In genomic region chr17:29263417-29263816, GRCm38 (mm10) we compare ENCODE assay signal across 8 mouse cellular contexts. TPM values are rescaled to one million over a fixed set of nuclear protein-coding genes. Genes with fewer than 3 reads are reported as not detected.
DNase-seq lines count a peak whose midpoint lies in the region; ATAC-seq and TF ChIP-seq lines count a peak whose summit lies in the region.

No protein-coding gene starts in this region.

- H3K27me3 ChIP-seq in heart, embryonic 12.5 days (replicated peaks), result no peaks in the 10 kb centered on the region
- no peaks in the 10 kb centered on the region for H3K27me3 ChIP-seq in E14TG2a.4 (ENCODE audit: insufficient read depth, low read length)
- H3K27me3 ChIP-seq in forebrain, embryonic 16.5 days (replicated peaks; ENCODE audit: control insufficient read depth, insufficient read depth, low read length), result no peaks in the 10 kb centered on the region

- H3K27ac ChIP-seq in heart, embryonic 12.5 days (ENCODE audit: poor library complexity, severe bottlenecking), result peak overlapping the region; percentile 98
- peak overlapping the region; percentile 99 for H3K27ac ChIP-seq in forebrain, embryonic 16.5 days (ENCODE audit: low read length)
- peak overlapping the region; percentile 94 for H3K27ac ChIP-seq in macrophage

- intact Hi-C loops in left cerebral cortex, postnatal 10 days (cut with DNase I), result loop anchor here (10.0 kb wide), 1 partner anchor 81 kb away; the partner anchor contains the start of gene Mtch1

- ATAC-seq in heart, embryonic 12.5 days (ENCODE audit: insufficient number of reproducible peaks, low FRiP score), result 0 out of 2 replicates have a peak, but pooled peaks have one; percentile 3
- 0 out of 2 replicates have a peak, but pooled peaks have one; percentile 3 for ATAC-seq in forebrain, embryonic 16.5 days

- peak overlapping the region; percentile 83 for H3K4me2 ChIP-seq in heart, embryonic 12.5 days
- peak overlapping the region; percentile 81 for H3K4me2 ChIP-seq in forebrain, embryonic 16.5 days (ENCODE audit: low read length)

- WGBS in heart, embryonic 12.5 days, result under 1% methylated on average over 14 of the region's 14 CpGs
- under 1% methylated on average over 14 of the region's 14 CpGs for WGBS in forebrain, embryonic 16.5 days
- 3% methylated on average over 14 of the region's 14 CpGs for WGBS in macrophage (ENCODE audit: missing documents)

- H3K9me3 ChIP-seq in heart, embryonic 12.5 days (replicated peaks), result no peaks in the 10 kb centered on the region
- H3K9me3 ChIP-seq in E14TG2a.4 (ENCODE audit: low read length), result no peaks in the 10 kb centered on the region
- H3K9me3 ChIP-seq in forebrain, embryonic 16.5 days (ENCODE audit: control insufficient read depth, low read length), result no peaks in the 10 kb centered on the region

- H3K4me1 ChIP-seq in heart, embryonic 12.5 days (replicated peaks), result peaks cover 45% of the 10 kb centered on the region
- peaks cover 55% of the 10 kb centered on the region for H3K4me1 ChIP-seq in E14TG2a.4 (replicated peaks; ENCODE audit: low read depth, low read length)
- peaks cover 39% of the 10 kb centered on the region for H3K4me1 ChIP-seq in forebrain, embryonic 16.5 days (replicated peaks; ENCODE audit: control insufficient read depth, insufficient read depth, low read length)

- peak overlapping the region; percentile 87 for H3K4me3 ChIP-seq in heart, embryonic 12.5 days
- H3K4me3 ChIP-seq in E14TG2a.4 (replicated peaks; ENCODE audit: low read length) (peak overlapping the region; percentile 87), macrophage (ENCODE audit: inconsistent target) (peak overlapping the region; percentile 74)
- H3K4me3 ChIP-seq in forebrain, embryonic 16.5 days (replicated peaks; ENCODE audit: low read length), result peak overlapping the region; percentile 92

- H3K79me2 ChIP-seq in macrophage (ENCODE audit: inconsistent target), result peaks cover 47% of the 10 kb centered on the region

- H3K36me3 ChIP-seq in heart, embryonic 12.5 days, result peaks cover 32% of the 10 kb centered on the region
- H3K36me3 ChIP-seq in E14TG2a.4 (ENCODE audit: insufficient read depth, low read length) (peaks cover 30% of the 10 kb centered on the region), macrophage (ENCODE audit: inconsistent target) (peaks cover 8% of the 10 kb centered on the region; the same call in 1 of the 2 replicates)
- peaks cover 5% of the 10 kb centered on the region; the same call in 1 of the 2 replicates for H3K36me3 ChIP-seq in forebrain, embryonic 16.5 days (ENCODE audit: control insufficient read depth, insufficient read depth)

- H3K9ac ChIP-seq in heart, embryonic 12.5 days, result peak overlapping the region; percentile 88
- H3K9ac ChIP-seq in forebrain, embryonic 16.5 days (replicated peaks; ENCODE audit: low read depth, low read length), result peak overlapping the region; percentile 84

- no peak for TF ChIP-seq CTCF in E14TG2a.4 (conservative IDR thresholded peaks at IDR 0.05; ENCODE audit: low read length)

- no peak for DNase-seq in heart, postnatal 4 days
- DNase-seq in adrenal gland, adult 8-10 months, result no peak
- DNase-seq in left cerebral cortex, postnatal 10 days (ENCODE audit: extremely low spot score in 1 of 2, low spot score in 2 of 2), result no peak
- DNase-seq in right cerebral cortex, adult 2 months (ENCODE audit: low spot score in 2 of 2), result no peak

RNA-seq across cellular contexts. Expression of gene Ppil1, which starts 0.6 kb away (rescaled TPM):
- polyA plus RNA-seq in heart, embryonic 12.5 days (2016; fragmentation: Nextera tagmentation; extraction: Ambion mirVana), result 101 and 112 TPM in 2 replicates
- total RNA-seq in heart, postnatal 4 days (2021), result 10 to 100 TPM; 39.5 to 39.6 TPM
- 118 and 125 TPM in 2 replicates for polyA plus RNA-seq in forebrain, embryonic 16.5 days (2015; fragmentation: Nextera tagmentation; extraction: Ambion mirVana)
- 10 to 100 TPM in 10 of 26 experiments, 1 to 10 TPM in 14, not detected in 2; 2.3 to 18.1 (median 7.2) TPM for total RNA-seq in macrophage (2018; cell fraction: chromatin; rRNA removed)
- total RNA-seq in macrophage (2018; cell fraction: cytosol; rRNA removed), result 10 to 100 TPM in 23 of 26 experiments, 1 to 10 TPM in 3; 8.2 to 23.2 (median 14.9) TPM
- total RNA-seq in macrophage (2018; cell fraction: nucleus; rRNA removed), result 10 to 100 TPM in 8 of 26 experiments, 1 to 10 TPM in 18; 1.3 to 21.1 (median 5.9) TPM
- 10.6 to 36.8 TPM (median 15.8 TPM) in 3 replicates for polyA plus RNA-seq in macrophage (2018)
- total RNA-seq in adrenal gland, adult 8-10 months (2022), result 10 to 100 TPM; 24.3 to 27.2 (median 25.8) TPM
- 10 to 100 TPM; 20.7 to 24.3 TPM for total RNA-seq in left cerebral cortex, postnatal 10 days (2021)

RNA-seq across cellular contexts. Expression of gene BC004004, which starts 5.2 kb away (rescaled TPM):
- 80.0 and 87.6 TPM in 2 replicates for polyA plus RNA-seq in heart, embryonic 12.5 days (2016; fragmentation: Nextera tagmentation; extraction: Ambion mirVana)
- 100 to 1,000 TPM; 158 to 161 TPM for total RNA-seq in heart, postnatal 4 days (2021)
- 102 and 108 TPM in 2 replicates for polyA plus RNA-seq in forebrain, embryonic 16.5 days (2015; fragmentation: Nextera tagmentation; extraction: Ambion mirVana)
- total RNA-seq in macrophage (2018; cell fraction: chromatin; rRNA removed), result 10 to 100 TPM; 15.1 to 78.1 (median 48.7) TPM
- total RNA-seq in macrophage (2018; cell fraction: cytosol; rRNA removed), result 100 to 1,000 TPM in 23 of 26 experiments, 10 to 100 TPM in 3; 92.9 to 134 (median 118) TPM
- 10 to 100 TPM; 36.8 to 89.3 (median 56.1) TPM for total RNA-seq in macrophage (2018; cell fraction: nucleus; rRNA removed)
- polyA plus RNA-seq in macrophage (2018), result 108 to 138 TPM (median 122 TPM) in 3 replicates
- 100 to 1,000 TPM in 3 of 4 experiments, 10 to 100 TPM in 1; 96.9 to 138 (median 122) TPM for total RNA-seq in adrenal gland, adult 8-10 months (2022)
- 100 to 1,000 TPM in 1 of 2 experiments, 10 to 100 TPM in 1; 99.5 to 108 TPM for total RNA-seq in left cerebral cortex, postnatal 10 days (2021)

RNA-seq across cellular contexts. Expression of gene Cpne5, which starts 25.4 kb away (rescaled TPM):
- 20.4 and 24.1 TPM in 2 replicates for polyA plus RNA-seq in heart, embryonic 12.5 days (2016; fragmentation: Nextera tagmentation; extraction: Ambion mirVana)
- 1 to 10 TPM; 5.9 to 8.4 TPM for total RNA-seq in heart, postnatal 4 days (2021)
- polyA plus RNA-seq in forebrain, embryonic 16.5 days (2015; fragmentation: Nextera tagmentation; extraction: Ambion mirVana), result 25.0 and 35.5 TPM in 2 replicates
- under 1 TPM in 12 of 26 experiments, not detected in 14; 0.06 to 0.21 (median 0.11) TPM for total RNA-seq in macrophage (2018; cell fraction: chromatin; rRNA removed)
- total RNA-seq in macrophage (2018; cell fraction: cytosol; rRNA removed), result under 1 TPM in 1 of 26 experiments, not detected in 25; 0.05 TPM
- total RNA-seq in macrophage (2018; cell fraction: nucleus; rRNA removed), result under 1 TPM in 3 of 26 experiments, not detected in 23; 0.06 to 0.13 (median 0.08) TPM
- polyA plus RNA-seq in macrophage (2018), result not detected in 3 replicates
- total RNA-seq in adrenal gland, adult 8-10 months (2022), result under 1 TPM; 0.22 to 0.52 (median 0.37) TPM
- total RNA-seq in left cerebral cortex, postnatal 10 days (2021), result 10 to 100 TPM; 88.1 to 89.7 TPM

RNA-seq across cellular contexts. Expression of gene Pi16, which starts 54.1 kb away (rescaled TPM):
- polyA plus RNA-seq in heart, embryonic 12.5 days (2016; fragmentation: Nextera tagmentation; extraction: Ambion mirVana), result 4.0 and 4.5 TPM in 2 replicates
- total RNA-seq in heart, postnatal 4 days (2021), result 10 to 100 TPM in 1 of 2 experiments, 1 to 10 TPM in 1; 8.8 to 10.2 TPM
- 1.2 and 2.0 TPM in 2 replicates for polyA plus RNA-seq in forebrain, embryonic 16.5 days (2015; fragmentation: Nextera tagmentation; extraction: Ambion mirVana)
- total RNA-seq in macrophage (2018; cell fraction: chromatin; rRNA removed), result not detected
- total RNA-seq in macrophage (2018; cell fraction: cytosol; rRNA removed), result under 1 TPM in 13 of 26 experiments, not detected in 13; 0.04 to 0.28 (median 0.09) TPM
- under 1 TPM in 4 of 26 experiments, not detected in 22; 0.24 to 0.47 (median 0.38) TPM for total RNA-seq in macrophage (2018; cell fraction: nucleus; rRNA removed)
- polyA plus RNA-seq in macrophage (2018), result 0.22 TPM in 1 of 3 replicates, not detected in the others
- total RNA-seq in adrenal gland, adult 8-10 months (2022), result 10 to 100 TPM in 3 of 4 experiments, 1 to 10 TPM in 1; 9.0 to 16.7 (median 14.0) TPM
- total RNA-seq in left cerebral cortex, postnatal 10 days (2021), result 1 to 10 TPM; 1.6 to 1.8 TPM

Comparison
In these comparisons a context has a peak if more than half of its experiments do, and no peak if none do; other contexts are left out.
1. RNA of gene Cpne5, which starts 25.4 kb away (total RNA-seq): 88.1 to 89.7 TPM in left cerebral cortex, postnatal 10 days; 5.9 to 8.4 TPM in heart, postnatal 4 days and 0.22 to 0.52 TPM in adrenal gland, adult 8-10 months; every median in the first group is over 4 times any median in the second.
2. Peak in every context shown above with its lines, with median percentiles within 50 percentile points of each other: H3K27ac ChIP-seq and H3K4me3 ChIP-seq.